Mouse (Mus musculus): ENCODE results near the gene Osbpl2.
A peak's percentile ranks its signal among the peaks of the same experiment; 100 is the strongest.

Osbpl2 gene

DNA sequence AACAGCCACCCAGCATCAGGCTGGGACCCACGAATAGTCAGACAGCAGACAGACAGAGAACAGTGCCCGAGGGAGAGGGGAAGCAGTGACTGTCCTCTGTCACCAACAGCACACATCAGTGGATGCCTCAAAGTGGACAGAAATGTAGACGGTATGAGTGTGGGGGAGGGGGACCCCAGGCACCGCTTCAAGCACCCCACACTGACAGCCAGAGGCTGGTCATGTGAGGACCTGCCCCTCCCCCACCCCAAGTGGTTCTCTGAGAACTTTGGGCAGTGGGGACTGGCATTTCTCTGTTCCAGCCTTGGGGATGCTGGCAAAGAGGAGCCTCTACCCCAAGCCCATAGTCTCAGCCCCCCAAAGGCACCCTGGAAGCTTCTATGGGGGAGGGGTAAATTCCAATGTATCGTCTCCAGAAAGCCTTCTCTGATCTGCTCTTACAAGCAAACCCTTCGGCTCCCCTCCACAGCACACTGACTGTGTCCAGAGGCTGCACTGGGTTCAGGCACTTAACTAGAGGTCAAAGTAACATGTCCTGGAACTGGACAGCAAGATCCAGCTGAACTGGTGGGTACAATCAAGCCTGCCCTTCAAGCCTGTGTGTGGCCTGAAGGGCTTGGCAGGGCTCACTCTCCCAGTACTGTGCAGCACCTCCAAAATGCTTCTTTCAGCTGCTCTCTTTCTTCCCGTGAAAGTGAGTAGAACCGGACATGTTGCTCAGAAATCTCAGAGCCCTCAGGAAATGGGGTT lies 13.5 kb upstream of the Osbpl2 start:
- DNase-seq, result peak; percentile 32 to 59

DNA sequence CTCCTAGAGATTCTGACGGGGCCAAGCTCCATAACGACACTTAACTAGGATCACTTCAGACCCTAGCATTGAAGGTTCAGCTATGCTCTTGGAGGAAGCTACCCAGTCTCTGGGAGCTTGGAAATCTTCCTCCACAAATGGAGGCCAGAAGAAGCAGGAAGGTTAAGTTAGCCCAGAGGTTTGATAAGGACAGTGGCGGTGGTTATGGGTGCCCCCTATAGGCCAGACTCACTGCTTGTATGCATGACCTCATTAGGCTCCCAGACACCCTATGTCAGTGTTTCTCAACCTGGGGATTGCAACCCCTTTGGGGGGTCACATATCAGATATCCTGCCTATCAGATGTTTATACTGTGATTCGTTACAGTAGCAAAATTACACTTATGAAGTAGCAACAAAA lies 12.0 kb upstream of the Osbpl2 start:
- DNase-seq, result peak in 1 of 2 experiments; percentile 14

DNA sequence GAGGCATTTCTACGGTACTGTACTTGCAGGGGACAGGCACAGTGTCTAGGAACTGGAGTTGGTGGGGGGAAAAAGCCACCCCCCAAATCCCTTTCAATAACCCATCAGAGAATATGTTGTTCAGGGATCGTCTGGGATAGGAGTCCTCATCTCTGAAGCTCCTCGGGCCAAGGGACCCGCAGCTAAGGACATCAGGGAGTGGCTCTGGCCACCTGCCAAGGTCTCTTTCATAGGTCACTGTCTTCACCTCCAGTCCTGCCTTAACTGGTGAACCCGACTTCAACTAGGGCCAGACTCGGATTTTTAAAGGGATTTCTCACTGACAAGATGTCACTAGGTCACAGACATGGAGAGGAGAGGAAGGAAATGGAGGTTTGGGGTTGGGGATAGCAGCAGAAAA lies 10.8 kb upstream of the Osbpl2 start:
- DNase-seq, result peak; percentile 29 to 57

DNA sequence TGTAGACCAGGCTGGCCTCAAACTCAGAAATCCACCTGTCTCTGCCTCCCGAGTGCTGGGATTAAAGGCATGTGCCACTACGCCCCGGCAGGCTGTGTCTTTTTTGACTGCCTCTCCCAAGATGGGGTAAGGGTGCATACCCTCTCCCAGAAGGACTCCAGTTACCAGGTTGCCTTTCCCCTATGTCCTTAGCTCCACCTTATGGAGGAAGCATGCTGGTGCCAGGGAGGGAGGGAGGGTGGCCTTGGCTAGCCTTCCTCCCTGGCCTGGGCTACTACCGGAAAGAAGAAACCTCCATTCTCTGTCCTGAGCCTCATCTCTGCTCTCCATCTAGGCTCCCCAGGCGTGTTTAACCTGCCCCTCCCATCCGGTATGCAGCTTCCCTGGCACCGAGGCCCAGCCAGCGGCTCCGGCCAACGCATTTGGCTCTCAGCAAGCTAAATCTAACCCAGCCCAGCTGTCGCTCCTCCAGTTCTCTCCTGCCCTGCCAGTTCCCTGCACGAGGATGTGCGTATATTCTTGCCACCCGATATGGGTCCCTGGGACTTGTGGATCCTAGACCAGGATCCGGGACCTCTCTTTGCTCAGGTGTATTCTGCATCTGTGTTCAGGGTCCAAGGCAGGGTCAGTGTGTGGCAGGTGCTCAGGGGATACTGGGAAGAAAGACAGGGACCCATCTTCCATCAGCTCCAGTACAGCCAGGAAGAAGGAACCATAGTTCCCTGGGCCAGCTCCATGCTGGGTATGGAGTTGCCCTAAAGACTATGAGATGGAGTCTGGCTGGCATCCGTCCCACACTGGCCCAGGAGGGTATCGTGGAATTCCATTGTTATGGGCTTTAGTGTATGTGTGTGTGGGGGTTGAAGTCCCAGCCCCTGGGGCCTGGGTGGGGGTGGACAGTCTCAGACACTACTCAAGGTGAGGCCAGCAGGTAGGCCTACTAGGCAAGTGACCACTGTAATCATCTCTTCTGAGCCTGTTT lies 4.9 kb upstream of the Osbpl2 start:
- DNase-seq, result peak in 1 of 2 experiments; percentile 65

DNA sequence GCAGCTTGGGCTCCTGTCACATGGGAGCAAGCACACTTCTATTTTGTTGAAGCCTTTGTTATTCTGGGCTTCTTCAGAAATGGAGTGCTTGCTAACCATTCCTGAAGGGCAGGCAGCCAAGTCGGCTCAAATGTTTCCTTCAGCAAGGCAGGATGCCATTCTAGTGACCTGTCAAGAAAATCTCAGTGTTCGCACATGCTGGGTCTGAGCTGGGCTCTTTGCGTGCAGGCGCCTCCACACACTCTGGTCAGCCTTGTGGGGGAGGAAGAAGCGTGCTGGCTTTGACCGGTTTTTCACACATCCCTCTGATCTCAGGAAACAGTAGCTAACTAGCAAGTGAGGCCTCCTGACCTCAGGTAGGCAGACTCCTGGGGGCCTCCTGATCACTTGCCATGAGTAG lies 3.8 kb upstream of the Osbpl2 start:
- DNase-seq, result peak; percentile 68 to 69

- peak in 1 of 2 experiments; percentile 40 for DNase-seq
These were observed 3.0 kb upstream of the Osbpl2 start for GRCm38 (mm10) chr2:180116081-180116493.

GRCm38 (mm10) chr2:180116741-180117484 lies 2.2 kb upstream of the Osbpl2 start:
- peak in 1 of 2 experiments; percentile 15 for DNase-seq

GRCm38 (mm10) chr2:180117485-180118194 lies 1.5 kb upstream of the Osbpl2 start:
- peak in 1 of 2 experiments; percentile 53 for DNase-seq

GRCm38 (mm10) chr2:180119439-180120291 lies 559 bp downstream of the Osbpl2 start:
- DNase-seq, result peak; percentile 38 to 45

DNA sequence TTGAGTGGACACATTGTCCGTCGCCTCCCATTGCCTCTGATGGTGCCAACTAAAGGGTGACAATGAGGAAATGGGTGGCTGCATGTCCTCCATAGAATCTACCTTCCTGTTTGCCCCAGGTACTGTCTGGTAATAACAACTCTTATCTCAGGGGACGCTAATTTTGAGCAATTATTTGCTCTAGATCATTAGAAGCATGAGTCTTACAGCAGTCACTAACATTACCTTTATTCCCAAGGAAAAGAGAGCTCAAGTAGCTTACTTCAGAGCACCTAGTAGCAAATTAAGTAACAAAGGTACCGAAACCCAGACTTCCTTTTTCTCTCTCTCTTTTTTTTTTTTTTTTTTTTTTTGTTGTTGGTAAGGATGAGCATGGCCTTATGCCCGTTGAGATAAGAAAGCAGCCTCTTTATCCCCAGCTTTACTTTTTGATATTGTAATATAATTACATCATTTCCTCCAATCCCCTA lies 1.2 kb downstream of the Osbpl2 start:
- DNase-seq, result no peak

GRCm38 (mm10) chr2:180124192-180124591 lies 5.1 kb downstream of the Osbpl2 start:
- DNase-seq, result no peak

GRCm38 (mm10) chr2:180126195-180126594 lies 7.1 kb downstream of the Osbpl2 start:
- peak in 1 of 2 experiments; percentile 53 for DNase-seq

GRCm38 (mm10) chr2:180127675-180128074 lies 8.6 kb downstream of the Osbpl2 start:
- DNase-seq, result no peak

GRCm38 (mm10) chr2:180133231-180133630 lies 14.1 kb downstream of the Osbpl2 start:
- no peak for DNase-seq

- no peak for DNase-seq
These were observed 14.8 kb downstream of the Osbpl2 start for GRCm38 (mm10) chr2:180133911-180134310.

- DNase-seq, result no peak
These were observed 16.3 kb downstream of the Osbpl2 start for GRCm38 (mm10) chr2:180135414-180135813.

GRCm38 (mm10) chr2:180146091-180146490 lies 27.0 kb downstream of the Osbpl2 start:
- no peak for DNase-seq

GRCm38 (mm10) chr2:180147379-180147778 lies 28.3 kb downstream of the Osbpl2 start:
- no peak for DNase-seq

DNA sequence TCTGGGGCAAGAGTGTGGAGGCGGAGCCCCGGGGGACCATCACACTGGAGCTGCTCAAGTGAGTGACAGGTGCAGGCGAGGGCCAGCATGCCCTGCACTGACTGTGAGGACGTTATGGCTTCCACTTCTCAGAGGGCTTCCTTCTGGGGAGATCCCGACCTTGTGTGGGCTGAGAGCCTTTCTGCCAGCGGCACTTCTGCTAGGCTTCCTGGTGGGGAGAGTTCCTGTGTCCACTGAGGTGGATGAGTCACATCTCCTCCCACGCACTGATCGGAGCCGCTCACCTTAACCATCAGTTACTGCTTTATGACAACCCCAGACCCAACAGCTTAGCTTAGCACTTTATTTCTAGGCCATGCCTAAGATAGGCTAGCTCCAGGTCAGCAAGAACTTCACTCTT lies 29.4 kb downstream of the Osbpl2 start:
- no peak for DNase-seq

- DNase-seq, result no peak
These were observed 35.7 kb downstream of the Osbpl2 start for GRCm38 (mm10) chr2:180154796-180155195.

DNA sequence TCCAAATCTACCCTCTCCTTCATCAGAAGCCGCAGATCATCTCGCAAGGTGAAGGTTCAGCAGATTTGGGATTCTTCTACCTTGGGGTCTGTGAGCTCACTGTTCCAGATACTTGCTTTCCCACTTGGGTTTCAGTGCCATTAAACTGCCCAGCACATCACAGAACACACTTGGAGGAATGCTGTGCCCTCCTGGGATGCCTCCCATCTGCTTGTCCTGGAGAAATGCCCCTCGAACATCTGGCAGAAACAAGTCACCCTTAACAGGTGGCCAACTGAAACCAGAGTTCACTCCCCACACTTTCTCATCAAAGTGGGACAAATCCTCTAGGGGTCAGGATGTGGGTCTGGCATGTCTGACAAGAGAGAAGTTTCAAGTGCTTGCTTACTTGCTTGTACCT lies 39.5 kb downstream of the Osbpl2 start:
- no peak for DNase-seq
